Mouse (Mus musculus): ENCODE measurements around the gene Ccdc151.
A peak's percentile ranks its signal among the peaks of the same experiment; 100 is the strongest.

Gene Ccdc151

DNA sequence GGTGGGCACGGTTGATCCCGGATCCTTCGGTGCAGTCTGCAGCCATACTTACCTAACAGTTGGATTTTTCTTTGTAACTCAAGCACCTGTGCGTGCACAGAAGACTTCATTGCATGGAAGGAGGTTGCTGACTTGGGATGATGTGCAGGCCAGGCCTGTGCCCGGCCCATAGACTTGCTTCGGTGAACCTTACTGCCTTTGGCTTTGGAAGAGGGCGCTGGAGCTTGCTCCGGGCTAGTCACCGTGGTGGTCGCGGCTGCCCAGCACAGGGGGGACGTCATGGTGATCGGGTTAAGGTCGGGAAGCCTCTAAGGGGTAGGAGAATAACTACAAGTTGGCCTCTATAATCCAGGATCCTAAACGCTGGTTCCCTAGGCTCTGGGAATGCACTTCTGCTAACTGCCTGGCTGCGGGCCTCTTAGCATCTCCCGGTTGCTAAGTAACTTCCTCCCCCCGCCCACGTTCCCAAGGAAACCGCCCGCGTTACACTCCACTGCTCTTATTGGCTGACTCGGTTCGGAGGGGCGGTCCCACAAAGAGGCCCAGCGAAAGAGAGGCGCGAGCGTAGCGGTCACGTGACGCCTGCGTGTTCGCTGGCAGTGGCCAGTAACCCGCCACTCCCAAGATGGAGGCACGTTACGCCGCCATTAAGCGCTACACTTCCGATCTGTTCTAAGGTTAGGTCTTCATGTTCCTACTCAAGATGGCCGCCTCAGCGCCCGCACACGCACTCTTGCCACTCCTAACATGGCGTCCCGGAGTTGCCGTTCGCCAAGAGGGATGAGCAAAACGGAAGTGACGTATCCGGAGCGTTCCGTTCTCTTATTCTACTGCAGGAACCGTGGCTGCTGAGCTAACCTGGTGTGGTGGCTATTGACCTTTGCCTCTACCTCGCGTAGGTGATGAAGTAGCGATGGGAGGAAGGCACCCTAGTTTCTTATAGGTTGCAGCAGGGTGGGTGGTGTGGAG is at the start of gene Ccdc151, which contains the start of gene Prkcsh:
TSS of gene Ccdc151 (minus strand) at position 441 of the 969 bp plus-strand sequence.
TSS of gene Prkcsh (plus strand) at position 613 of the 969 bp plus-strand sequence.
- DNase-seq (ENCODE audit: low spot score in 2 of 2): peak; percentile 94 to 99

- no peak for DNase-seq (ENCODE audit: low spot score in 2 of 2)
These were observed 49.5 kb upstream of the Ccdc151 start, which contains the start of gene Elavl3 for GRCm38 (mm10) chr9:22051958-22052254. Elavl3 (minus strand) TSS chr9:22052023.

DNA sequence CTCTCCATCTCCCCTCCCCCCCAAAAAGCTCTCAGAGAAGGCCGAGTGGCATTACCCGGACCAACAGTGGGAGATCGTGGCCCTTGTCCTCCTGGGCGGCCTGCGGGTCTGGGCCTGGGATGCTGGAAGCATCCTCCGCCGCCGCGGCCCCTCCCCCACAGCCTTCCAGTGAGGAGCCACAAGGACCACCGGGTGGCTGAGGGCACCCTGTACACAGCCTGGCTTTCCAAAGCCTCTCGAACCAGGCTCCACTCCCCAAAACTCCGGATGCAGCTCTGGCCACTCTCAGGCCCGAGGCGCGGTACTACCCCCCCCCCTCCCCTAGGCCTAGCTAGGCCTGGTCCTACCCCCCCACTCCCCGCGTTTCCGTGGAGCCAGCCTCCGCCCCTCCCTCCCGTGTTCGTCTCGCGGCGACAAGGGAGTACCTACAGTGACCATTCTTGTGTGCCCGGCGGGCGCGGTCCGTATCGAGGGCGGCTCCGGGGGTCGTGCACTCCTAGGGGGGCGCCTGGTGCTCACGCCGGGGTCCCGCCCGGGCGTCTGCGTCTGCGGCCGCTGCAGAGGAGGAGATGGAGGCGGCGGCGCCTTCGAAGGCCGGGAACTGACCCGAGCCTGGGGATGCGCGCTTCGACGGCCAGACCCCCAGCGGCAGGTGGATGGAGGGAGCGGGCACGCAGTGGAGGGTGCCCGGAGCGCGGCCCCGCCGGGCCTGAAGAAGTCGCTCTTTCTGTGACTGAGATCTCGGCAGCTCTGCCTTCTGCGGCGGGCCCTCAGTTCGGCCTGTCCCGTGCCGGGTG is 48.9 kb upstream of the Ccdc151 start:
- DNase-seq (ENCODE audit: low spot score in 2 of 2): no peak

DNA sequence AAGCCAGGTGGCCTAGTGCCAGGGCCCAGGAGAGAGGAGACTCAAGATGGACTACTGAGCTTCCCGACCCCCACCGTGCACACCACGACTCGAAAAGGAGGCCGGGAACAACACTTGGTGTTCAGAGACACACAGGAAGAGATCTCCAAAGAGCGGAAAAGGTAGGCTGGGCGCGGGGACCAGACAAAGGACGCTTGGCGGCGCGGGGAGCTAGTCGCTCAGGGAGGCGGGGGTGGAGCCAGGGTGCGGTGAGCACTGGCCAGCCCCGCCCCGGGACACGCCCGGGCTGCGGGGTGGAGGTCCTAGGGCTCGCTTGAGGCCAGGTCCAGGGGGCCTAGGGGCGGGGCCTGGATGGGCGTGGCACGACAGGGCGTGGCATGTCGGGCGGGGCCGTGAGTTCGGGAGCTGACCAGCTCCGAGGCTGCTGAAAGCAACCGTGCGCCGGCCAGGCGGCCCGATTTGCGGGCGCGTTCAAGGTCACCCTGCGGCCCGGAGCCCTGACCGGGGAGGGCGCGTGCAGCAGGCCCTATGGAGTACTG is 48.0 kb upstream of the Ccdc151 start:
- DNase-seq (ENCODE audit: low spot score in 2 of 2): no peak

DNA sequence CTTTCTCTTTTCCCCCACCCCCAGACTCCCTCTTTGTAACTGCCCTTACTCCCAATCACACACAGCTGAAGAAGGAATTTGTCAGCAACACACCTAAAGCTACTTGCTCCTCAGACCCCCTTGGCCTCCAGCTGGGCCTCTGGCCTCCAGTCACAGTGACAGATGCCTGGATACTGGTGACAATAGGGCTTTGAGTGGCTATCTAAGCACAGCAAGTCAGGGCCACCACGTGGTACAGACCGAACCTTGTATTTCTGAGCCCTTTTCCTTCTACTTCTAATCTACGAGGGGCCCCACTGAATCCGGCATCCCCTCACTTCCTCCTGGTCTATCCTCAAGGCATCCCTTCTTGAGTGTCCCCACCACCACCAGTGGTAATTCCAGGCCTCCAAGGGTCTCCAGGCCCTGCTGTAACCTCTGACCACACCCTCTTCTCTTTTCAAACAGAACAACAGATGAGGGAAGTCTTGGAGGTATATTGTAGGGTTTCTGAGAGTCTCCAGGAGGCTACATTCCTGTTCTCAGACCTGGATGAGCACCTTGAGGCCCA is 47.4 kb upstream of the Ccdc151 start:
- no peak for DNase-seq (ENCODE audit: low spot score in 2 of 2)

DNA sequence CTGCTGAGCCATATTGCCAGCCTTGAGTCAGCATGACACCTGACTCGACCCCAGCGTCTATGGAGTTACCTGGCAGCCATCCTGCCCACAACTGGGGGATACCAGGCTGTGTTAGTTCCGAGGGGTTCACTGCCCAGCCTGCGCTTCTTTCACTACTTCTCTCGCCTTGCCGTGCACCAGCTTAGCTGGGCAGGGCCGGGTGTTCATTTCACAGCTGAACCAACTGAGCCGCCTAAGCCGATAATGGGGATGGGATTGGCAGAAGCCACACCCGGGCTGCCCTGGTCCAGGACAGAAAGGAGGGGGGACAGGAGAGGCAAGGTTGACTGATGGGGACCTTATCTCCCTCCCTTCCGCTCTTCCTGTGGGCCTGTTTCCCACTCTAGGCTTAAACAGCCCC is 46.9 kb upstream of the Ccdc151 start:
- no peak for DNase-seq (ENCODE audit: low spot score in 2 of 2)

DNA sequence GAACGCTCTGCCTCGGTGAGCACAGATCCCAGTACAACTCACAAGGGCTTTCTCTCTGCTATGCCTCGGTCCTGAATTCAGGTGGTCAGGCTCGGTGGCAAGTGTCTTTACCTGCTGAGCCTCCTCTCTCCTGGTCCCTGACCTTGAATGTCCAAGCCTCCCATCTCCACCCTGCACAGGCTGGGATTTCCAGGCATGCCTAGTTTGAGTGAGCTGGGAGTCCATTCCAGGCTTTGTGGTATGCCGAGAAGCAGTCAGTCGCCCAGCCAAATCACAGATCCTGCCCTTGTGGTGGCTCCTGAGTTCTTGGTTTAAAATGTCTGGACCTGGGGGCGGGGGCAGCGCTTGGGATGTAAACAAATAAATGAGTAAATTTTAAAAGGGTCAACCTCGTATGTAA is 44.9 kb upstream of the Ccdc151 start:
- no peak for DNase-seq (ENCODE audit: low spot score in 2 of 2)

DNA sequence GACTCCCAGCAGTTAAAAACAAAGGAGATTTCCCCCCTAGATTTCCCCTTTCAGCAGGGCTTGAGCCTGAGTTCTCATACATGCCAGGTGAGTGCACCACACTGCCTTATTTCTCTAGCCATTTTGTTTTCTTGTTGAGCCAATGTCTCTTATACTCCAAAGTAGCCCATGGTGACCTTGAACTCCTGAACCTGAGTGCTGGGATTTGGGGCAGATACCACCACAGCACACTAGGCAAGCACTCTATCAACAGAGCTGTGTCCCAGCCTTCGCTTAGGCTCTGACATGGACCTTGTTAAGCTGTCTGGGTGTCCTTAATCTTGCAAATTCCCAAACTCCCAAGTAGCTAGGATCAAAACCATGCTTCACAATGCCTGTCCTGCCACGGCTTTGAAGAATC is 39.4 kb upstream of the Ccdc151 start:
- no peak for DNase-seq (ENCODE audit: low spot score in 2 of 2)

GRCm38 (mm10) chr9:22037826-22038225 is 35.4 kb upstream of the Ccdc151 start:
- no peak for DNase-seq (ENCODE audit: low spot score in 2 of 2)

DNA sequence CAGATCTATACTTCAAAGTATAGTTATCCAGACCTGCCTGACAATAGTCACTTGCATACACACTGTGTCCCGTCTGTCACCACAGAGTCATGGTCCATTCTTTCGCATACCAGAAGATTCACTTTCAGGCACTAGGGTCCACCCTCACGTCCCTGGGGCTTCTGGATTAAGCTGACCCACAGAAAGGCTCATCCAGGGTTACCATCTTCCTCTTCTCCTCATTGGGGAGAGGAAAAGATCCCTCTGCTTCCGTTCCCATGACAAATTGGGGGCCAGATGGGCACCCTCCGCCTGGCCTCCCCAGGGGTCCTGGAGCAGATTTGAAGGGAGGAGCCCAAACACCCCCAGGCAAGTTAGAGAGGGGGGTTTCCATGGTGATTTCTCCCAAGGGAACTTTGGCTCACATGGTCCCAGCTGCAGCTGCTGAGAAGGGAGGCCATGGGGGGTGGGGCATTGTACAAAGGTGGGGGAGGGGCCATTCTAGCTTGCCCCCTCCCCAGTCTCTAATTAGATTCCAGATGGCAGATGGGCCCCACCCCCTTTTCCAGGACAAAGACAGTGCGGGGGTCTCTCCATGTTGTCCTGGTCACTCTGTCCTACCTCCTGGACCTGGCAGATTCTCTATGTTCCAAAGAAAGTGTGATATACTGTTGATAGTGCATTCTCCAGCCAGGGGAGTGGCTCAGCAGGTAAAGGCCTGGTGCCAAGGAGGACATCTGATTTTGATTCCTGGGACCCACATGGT is 33.0 kb upstream of the Ccdc151 start:
- DNase-seq (ENCODE audit: low spot score in 2 of 2): no peak

- DNase-seq (ENCODE audit: low spot score in 2 of 2): no peak
These were observed 28.0 kb upstream of the Ccdc151 start for GRCm38 (mm10) chr9:22030386-22030785.

DNA sequence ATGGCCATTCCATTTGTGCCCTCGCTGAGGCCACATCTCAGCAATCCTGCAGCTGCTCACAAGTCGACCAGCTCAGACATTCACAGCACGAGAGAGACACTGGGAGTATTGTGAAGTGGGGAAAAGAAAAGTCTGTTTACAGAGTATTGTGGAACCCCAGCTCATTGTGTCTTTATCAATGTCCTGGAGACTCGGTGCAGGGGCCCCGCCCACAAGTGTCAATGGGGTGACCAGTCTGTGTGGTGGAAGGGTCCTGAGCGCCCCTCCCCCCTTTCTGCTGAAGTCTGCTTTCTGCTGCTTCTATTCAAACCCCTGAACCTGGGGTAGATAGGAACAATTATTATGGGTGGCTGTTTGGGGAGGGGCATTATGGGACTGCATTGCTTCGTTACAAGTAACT is 26.0 kb upstream of the Ccdc151 start:
- no peak for DNase-seq (ENCODE audit: low spot score in 2 of 2)

DNA sequence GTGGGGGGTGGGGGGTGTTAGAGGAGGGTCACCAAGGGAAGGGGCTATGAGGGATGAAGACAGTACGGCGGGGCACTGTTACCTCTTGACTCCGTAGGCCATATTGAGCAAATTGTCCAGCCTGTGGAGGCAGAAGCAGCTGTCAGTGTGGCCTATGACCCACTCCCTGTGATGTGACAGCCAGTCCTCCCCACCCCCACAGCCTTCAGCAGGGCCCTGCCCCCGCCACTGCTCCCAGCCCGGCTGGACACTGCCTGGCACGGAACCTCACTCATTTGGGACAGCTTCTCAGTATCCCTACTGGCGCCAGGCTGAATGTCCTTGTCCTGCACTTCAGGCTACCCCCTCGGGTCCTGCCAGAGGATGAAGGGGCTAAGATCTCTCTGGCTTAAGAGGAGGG is 22.2 kb upstream of the Ccdc151 start:
- no peak for DNase-seq (ENCODE audit: low spot score in 2 of 2)

DNA sequence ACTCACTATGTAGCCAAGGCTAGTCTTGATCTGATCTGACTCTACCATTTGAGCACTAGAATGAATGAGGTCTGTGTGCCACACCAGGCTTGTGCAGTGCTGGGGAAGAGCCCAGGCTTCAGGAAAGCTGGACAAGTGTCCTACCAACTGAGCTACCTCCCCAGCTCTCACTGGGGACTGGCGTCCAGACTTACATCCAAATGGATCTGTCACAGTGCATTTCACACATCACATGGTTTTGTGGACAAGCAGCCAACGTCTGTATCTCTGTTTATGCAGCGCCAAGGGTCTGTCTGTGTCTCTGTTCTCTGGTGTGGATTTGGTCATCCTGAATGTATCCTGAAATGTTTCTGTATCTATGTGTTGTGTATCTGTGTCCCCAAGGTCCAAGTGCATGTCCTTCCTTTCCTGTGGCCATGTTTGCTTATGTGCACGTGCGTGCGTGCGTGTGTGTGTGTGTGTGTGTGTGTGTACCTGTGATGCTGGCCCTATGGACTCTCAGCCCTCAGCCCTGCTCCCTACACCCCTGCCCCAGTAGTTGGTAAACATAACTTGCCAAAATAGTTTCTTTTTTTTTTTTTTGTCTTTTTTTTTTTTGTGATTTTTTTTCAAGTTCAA is 14.9 kb upstream of the Ccdc151 start:
- DNase-seq (ENCODE audit: low spot score in 2 of 2): no peak

DNA sequence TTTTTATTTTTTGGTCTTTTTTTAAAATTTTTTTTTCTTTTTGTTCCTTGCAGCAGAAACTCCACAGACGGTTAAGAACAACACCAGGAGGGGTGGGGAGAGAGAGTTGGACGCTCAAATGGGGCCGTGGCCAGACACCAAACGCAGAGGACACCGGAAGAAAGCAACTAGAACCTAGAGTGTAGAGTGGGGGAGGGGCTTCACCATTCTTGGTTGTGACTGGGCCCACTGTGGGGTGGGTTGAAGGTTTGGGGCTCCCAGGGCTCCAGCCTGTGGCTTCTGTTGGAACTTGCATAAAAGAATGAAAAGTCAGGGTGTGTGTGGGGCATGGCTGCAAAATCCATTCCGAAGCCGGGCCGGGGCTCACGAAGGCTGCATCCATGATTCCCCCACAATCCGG is 13.8 kb upstream of the Ccdc151 start:
- DNase-seq (ENCODE audit: low spot score in 2 of 2): no peak

DNA sequence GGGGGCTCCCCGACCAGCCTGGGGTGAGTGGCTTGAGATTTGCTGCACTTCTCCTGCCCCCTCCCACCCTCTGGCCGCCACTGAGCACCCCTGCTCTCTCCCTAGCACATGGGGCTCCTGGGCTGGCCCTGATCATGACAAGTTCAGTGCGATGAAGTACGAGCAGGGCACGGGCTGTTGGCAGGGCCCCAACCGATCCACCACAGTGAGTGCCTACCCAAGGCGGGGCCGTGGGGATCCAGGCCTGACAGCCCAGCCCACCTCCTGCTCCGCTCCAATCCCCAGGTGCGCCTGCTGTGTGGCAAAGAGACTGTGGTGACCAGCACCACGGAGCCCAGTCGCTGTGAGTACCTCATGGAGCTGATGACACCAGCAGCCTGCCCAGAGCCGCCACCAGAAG is 10.3 kb upstream of the Ccdc151 start:
- DNase-seq (ENCODE audit: low spot score in 2 of 2): no peak

- no peak for DNase-seq (ENCODE audit: low spot score in 2 of 2)
These were observed 8.6 kb upstream of the Ccdc151 start for GRCm38 (mm10) chr9:22011055-22011454.

DNA sequence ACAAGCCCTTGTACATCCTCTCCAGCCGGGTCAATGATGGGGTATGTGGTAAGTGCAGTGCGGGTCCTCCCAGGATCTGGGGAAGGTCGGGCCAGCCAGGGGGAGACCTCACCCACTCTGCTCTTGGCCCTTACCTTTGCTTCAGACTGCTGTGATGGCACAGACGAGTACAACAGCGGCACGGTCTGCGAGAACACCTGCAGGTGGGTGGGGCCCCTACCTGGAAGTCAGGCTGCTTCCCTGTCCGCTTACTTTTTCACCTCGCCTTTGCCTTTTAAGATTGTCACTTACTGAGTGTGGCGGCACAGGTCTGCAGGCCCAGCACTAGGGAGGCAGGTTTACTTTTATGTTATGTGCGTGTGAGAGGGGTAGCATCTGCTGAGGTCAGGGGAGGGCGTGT is 2.1 kb upstream of the Ccdc151 start:
- DNase-seq (ENCODE audit: low spot score in 2 of 2): no peak

GRCm38 (mm10) chr9:22003163-22003554 is 725 bp upstream of the Ccdc151 start:
- no peak for DNase-seq (ENCODE audit: low spot score in 2 of 2)

- no peak for DNase-seq (ENCODE audit: low spot score in 2 of 2)
These were observed 801 bp downstream of the Ccdc151 start for GRCm38 (mm10) chr9:22001633-22002032.

GRCm38 (mm10) chr9:22000296-22000695 is 2.1 kb downstream of the Ccdc151 start:
- DNase-seq (ENCODE audit: low spot score in 2 of 2): no peak

All from urinary bladder, adult 18-20 months (tissue).